Mouse (Mus musculus) hindbrain, postnatal 0 days (tissue): ENCODE measurements around the gene Gm5294. TPM values are rescaled to one million over a fixed set of nuclear protein-coding genes. Genes with fewer than 3 reads are reported as not detected.

ENCODE experiments used
- ATAC-seq: fragments of 200-750 bp; cut with Nextera tagmentation; 2 replicates; pipeline ENCODE4 v1.8.0; 2017; ENCODE audit warnings: mild to moderate bottlenecking, moderate TSS enrichment, moderate library complexity
- DNase-seq: peaks from one replicate; pipeline ENCODE4 v3.0.0-alpha.2; 2015; ENCODE audit warnings: low spot score
- H3K27ac ChIP-seq: fragments of 300-500 bp; sonication (generic); 2 replicates; pipeline ENCODE4 v1.5.1; 2014; ENCODE audit warnings: mild to moderate bottlenecking
- H3K27me3 ChIP-seq: fragments of 300-500 bp; sonication (generic); 2 replicates; pipeline ENCODE4 v1.6.1; 2014; ENCODE audit warnings: low read length, mixed read lengths; ENCODE audit not compliant: insufficient read depth
- H3K36me3 ChIP-seq: fragments of 300-500 bp; sonication (generic); 2 replicates; pipeline ENCODE4 v1.6.1; 2014; ENCODE audit warnings: low read length, mixed read lengths; ENCODE audit not compliant: insufficient read depth
- H3K4me1 ChIP-seq: fragments of 300-500 bp; sonication (generic); 2 replicates; pipeline ENCODE4 v1.6.1; 2014; ENCODE audit warnings: antibody characterized with exemption, low read length, mixed read lengths; ENCODE audit not compliant: insufficient read depth
- H3K4me2 ChIP-seq: fragments of 300-500 bp; sonication (generic); 2 replicates; pipeline ENCODE4 v1.6.1; 2014; ENCODE audit warnings: low read depth, mild to moderate bottlenecking, low read length, moderate library complexity, mixed read lengths
- H3K4me3 ChIP-seq: fragments of 300-500 bp; sonication (generic); 2 replicates; pipeline ENCODE4 v1.5.1; 2014; ENCODE audit warnings: low read length
- H3K9ac ChIP-seq: fragments of 300-500 bp; sonication (generic); replicated peaks from 2 replicates; pipeline ENCODE4 v1.6.1; 2014; ENCODE audit warnings: mild to moderate bottlenecking, low read length, moderate library complexity, mixed read lengths
- H3K9me3 ChIP-seq: fragments of 300-500 bp; sonication (generic); 2 replicates; pipeline ENCODE4 v1.6.1; 2016; ENCODE audit warnings: low read length, mixed read lengths
- CTCF ChIP-seq: IDR thresholded peaks from 2 replicates; pipeline ENCODE4 v1.5.1; 2016; ENCODE audit warnings: antibody characterized with exemption, control low read depth, low read depth
- WGBS: fragments of 180-500 bp; shearing (Covaris S2); extraction: QIAGEN DNeasy Blood & Tissue Kit; methylation state at CpG from one replicate; pipeline ENCODE4 v1.1.7; 2014; 5-methylcytosine and 5-hydroxymethylcytosine counted together
- polyA plus RNA-seq: library from polyadenylated mRNA; unstranded; fragments of >200 nt; fragmentation: Nextera tagmentation; extraction: Ambion mirVana; gene quantifications from 2 replicates; pipeline ENCODE4 v1.2.1, GENCODE M21; 2015
- total RNA-seq: library from RNA; depleted of rRNA; stranded (reverse); fragments of >200 nt; gene quantifications from 2 replicates; pipeline ENCODE4 v1.2.3, GENCODE M21; 2014

Gm5294 gene
- total and polyA plus RNA-seq, 2 experiments from 2014 or later: 0.48 TPM; not detected in 1

- Histone ChIP-seq H3K4me1 (no peaks in the 10 kb centered on the region), H3K27ac (no peak overlapping the region), H3K9me3 (no peaks in the 10 kb centered on the region), H3K9ac (no peak overlapping the region), H3K36me3 (no peaks in the 10 kb centered on the region), H3K27me3 (no peaks in the 10 kb centered on the region), H3K4me2 (no peak overlapping the region), H3K4me3 (no peak overlapping the region)
- DNase-seq (no peak), ATAC-seq (no peak)
- no peak for TF ChIP-seq CTCF
- WGBS: 73% methylated on average over 4 of the region's 4 CpGs
Observed at GRCm38 (mm10) chr5:138846506-138846905, 26.6 kb downstream of the Gm5294 start.

- no peaks in the 10 kb centered on the region for H3K36me3 ChIP-seq
- ATAC-seq (peak; percentile 86), DNase-seq (peak; percentile 93)
- H3K27me3 ChIP-seq: no peaks in the 10 kb centered on the region
- H3K4me1 ChIP-seq: no peaks in the 10 kb centered on the region
- H3K4me3 ChIP-seq: no peak overlapping the region
- no peaks in the 10 kb centered on the region for H3K9me3 ChIP-seq
- peak; percentile 99 for TF ChIP-seq CTCF
- 3% methylated on average over 7 of the region's 7 CpGs for WGBS
- H3K4me2 ChIP-seq: 0 out of 2 replicates have a peak overlapping the region, but pooled peaks have one; percentile 18
- no peak overlapping the region for H3K9ac ChIP-seq
- H3K27ac ChIP-seq: no peak overlapping the region
Observed at GRCm38 (mm10) chr5:138848102-138848501, 28.2 kb downstream of the Gm5294 start.

- no peak for ATAC-seq
- 79% methylated on average over 23 of the region's 23 CpGs for WGBS
- no peak for TF ChIP-seq CTCF
- Histone ChIP-seq H3K4me3 (no peak overlapping the region), H3K4me2 (no peak overlapping the region), H3K9ac (no peak overlapping the region), H3K4me1 (no peaks in the 10 kb centered on the region), H3K27me3 (no peaks in the 10 kb centered on the region), H3K9me3 (no peaks in the 10 kb centered on the region), H3K36me3 (no peaks in the 10 kb centered on the region), H3K27ac (no peak overlapping the region)
- DNase-seq: no peak
Observed at GRCm38 (mm10) chr5:138849682-138850461, 30.0 kb downstream of the Gm5294 start.

- Histone ChIP-seq H3K4me2 (no peak overlapping the region), H3K4me1 (no peaks in the 10 kb centered on the region), H3K4me3 (no peak overlapping the region), H3K27ac (no peak overlapping the region), H3K27me3 (no peaks in the 10 kb centered on the region), H3K36me3 (no peaks in the 10 kb centered on the region), H3K9me3 (no peaks in the 10 kb centered on the region), H3K9ac (no peak overlapping the region)
- no peak for TF ChIP-seq CTCF
- DNase-seq (no peak), ATAC-seq (no peak)
- 81% methylated on average over 5 of the region's 5 CpGs for WGBS
Observed at GRCm38 (mm10) chr5:138850462-138850844, 30.6 kb downstream of the Gm5294 start.

GRCm38 (mm10) chr5:138851296-138851780, 31.5 kb downstream of the Gm5294 start:
- TF ChIP-seq CTCF: no peak
- no peaks in the 10 kb centered on the region for H3K27me3 ChIP-seq
- H3K36me3 ChIP-seq: no peaks in the 10 kb centered on the region
- 80% methylated on average over 5 of the region's 5 CpGs for WGBS
- H3K9ac ChIP-seq: no peak overlapping the region
- no peak overlapping the region for H3K27ac ChIP-seq
- no peak for ATAC-seq
- H3K4me3 ChIP-seq: no peak overlapping the region
- no peak overlapping the region for H3K4me2 ChIP-seq
- H3K9me3 ChIP-seq: no peaks in the 10 kb centered on the region
- no peaks in the 10 kb centered on the region for H3K4me1 ChIP-seq
- no peak for DNase-seq

- no peak overlapping the region for H3K9ac ChIP-seq
- H3K27me3 ChIP-seq: no peaks in the 10 kb centered on the region
- no peak for DNase-seq
- H3K4me2 ChIP-seq: no peak overlapping the region
- H3K36me3 ChIP-seq: no peaks in the 10 kb centered on the region
- H3K4me3 ChIP-seq: no peak overlapping the region
- 66% methylated on average over 4 of the region's 4 CpGs for WGBS
- no peak overlapping the region for H3K27ac ChIP-seq
- H3K4me1 ChIP-seq: no peaks in the 10 kb centered on the region
- no peak for ATAC-seq
- no peaks in the 10 kb centered on the region for H3K9me3 ChIP-seq
- no peak for TF ChIP-seq CTCF
Observed at GRCm38 (mm10) chr5:138852151-138852550, 32.3 kb downstream of the Gm5294 start.

GRCm38 (mm10) chr5:138853349-138853748, 33.5 kb downstream of the Gm5294 start:
- H3K36me3 ChIP-seq: no peaks in the 10 kb centered on the region
- no peak overlapping the region for H3K9ac ChIP-seq
- WGBS: 88% methylated on average over 2 of the region's 2 CpGs
- no peaks in the 10 kb centered on the region for H3K9me3 ChIP-seq
- no peaks in the 10 kb centered on the region for H3K4me1 ChIP-seq
- H3K4me2 ChIP-seq: no peak overlapping the region
- DNase-seq: no peak
- ATAC-seq: no peak
- H3K27ac ChIP-seq: no peak overlapping the region
- H3K4me3 ChIP-seq: no peak overlapping the region
- H3K27me3 ChIP-seq: no peaks in the 10 kb centered on the region
- no peak for TF ChIP-seq CTCF
